Mouse (Mus musculus): Measurements from ENCODE around the gene Ncam1. TPM values are rescaled to one million over a fixed set of nuclear protein-coding genes. Genes with fewer than 3 reads are reported as not detected.

Gene Ncam1
- total RNA-seq, 2 experiments from 2014 or later: 10.9 to 12.0 TPM

DNA sequence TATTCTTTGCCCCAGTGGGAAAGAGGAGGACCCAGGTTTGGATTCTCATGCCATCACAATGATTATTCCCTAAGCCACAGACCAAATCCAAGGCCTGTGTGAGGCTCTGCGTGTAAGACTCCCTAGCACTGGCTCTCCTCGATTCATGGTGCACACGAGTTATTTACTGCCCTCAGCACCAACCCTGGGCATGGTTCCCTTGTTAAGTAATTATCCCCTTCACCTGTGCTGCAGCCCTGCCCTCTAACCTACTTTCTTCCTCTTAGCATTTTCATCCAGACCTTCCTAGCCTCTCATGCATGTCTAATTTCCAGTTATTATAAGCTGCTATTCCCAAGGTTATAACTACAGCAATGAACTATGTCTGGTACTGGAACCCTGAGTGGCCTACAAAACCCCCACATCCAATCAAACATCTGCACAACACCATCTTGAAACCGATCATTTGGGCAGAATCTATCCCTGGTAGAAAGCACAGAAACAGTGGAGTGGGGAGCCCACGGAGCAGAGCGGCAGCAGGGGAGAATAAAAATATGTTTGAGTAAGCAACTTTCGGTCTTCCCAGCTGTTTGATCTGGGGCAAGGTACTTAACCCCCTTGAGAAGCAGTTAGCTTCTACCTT lies 116.8 kb downstream of the Ncam1 start:
- ATAC-seq (ENCODE audit: poor library complexity, severe bottlenecking): no peak

DNA sequence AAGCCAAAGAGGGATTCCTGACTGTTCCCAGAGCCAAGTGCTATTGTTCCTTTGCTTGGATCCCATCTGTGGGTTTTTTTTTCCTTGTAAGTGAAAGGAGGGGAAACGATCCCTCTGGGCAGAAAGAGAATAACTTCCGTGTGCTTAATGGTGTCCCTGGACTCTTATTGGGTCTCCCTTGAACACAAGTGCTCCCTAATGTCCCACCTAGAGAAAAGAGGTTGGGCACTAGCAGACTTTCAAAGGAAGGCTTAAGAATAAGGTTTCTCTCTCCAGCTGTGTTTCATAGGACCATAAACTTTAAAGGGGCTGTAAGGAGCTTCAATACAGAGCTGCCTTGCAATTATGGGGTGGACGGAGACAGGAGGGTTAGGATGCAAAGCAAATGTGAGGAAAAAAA lies 119.5 kb downstream of the Ncam1 start:
- no peak for ATAC-seq (ENCODE audit: poor library complexity, severe bottlenecking)

DNA sequence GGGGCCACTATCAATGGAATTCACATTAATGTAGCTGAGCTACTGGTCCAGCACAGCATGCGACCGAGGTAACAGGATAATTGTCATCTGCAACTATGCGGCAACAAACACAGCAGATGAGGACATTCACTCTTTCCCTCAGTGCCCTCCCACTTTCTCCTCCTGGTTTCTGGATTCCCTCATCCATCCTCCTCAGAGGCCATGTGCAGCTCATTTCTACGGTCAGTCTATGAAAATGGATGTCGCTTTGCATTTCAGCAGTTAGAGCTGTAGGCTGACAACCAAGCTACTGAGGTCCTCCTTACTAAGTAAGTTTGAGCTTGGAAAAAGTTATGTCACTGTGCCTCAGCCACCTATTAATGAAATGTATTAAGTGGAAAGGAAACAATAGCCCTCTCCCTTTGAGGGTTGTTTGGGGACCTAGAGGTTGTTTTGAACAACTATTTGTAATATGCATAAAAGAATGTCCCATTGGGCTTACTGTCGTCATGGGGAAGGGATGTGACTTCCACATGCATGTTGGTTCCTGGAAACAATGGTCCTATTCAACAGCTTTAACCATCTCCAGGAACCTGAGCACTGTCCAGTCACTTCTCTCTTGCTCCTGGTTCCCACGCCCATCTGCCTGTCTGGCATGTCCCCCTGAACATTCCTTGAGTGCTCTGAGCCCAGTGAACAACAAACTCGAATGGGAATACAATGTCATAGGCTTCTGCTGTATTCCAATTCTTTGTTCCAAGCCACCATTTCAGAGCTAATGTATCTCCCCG lies 122.8 kb downstream of the Ncam1 start:
- ATAC-seq (ENCODE audit: poor library complexity, severe bottlenecking): no peak

DNA sequence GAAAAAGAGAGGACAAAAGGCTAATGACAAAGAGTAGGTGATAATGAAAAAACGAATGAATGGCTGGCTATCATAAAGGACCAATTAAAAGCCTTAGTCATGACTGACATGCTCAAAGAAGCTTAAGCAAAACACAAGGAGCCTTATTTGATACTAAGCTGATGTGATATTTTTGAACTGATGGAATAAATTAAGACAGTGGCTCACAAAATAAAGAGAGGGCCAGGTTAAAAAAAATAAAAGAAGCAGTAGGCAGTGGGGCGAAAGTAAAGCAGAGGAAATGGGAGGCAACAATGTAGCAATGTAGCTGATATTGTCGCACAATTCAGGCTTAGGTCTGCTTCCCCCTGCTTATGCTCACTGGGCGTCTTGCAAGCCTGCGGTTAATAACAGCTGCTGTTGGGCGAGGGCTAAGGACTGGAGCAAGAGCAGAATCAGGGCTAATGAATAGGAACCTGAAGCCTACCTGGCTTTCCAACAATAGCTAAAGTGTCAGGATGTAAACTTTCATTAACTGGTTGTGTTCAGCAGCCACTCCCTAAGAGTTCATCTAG lies 126.0 kb downstream of the Ncam1 start:
- ATAC-seq (ENCODE audit: poor library complexity, severe bottlenecking): peak; percentile 38; the same call in 1 of the 2 replicates

DNA sequence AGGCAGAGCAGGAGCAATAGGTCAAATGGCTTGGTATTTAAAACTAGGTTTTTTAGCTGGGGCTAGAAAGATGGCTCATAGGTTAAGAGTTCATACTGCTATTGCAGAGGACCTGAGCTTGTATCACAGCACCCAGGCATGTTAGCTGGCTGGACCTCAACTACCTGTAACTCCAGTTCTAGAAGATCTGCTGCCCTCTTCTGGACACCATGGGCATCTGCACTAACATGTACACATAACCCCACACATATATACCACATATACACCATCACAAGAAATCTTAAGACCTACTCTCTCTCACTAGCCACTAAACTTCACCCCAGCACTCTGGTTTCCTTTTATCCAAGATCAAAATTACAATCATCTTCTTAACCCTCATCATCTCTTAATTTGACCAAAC lies 131.7 kb downstream of the Ncam1 start:
- no peak for ATAC-seq (ENCODE audit: poor library complexity, severe bottlenecking)

DNA sequence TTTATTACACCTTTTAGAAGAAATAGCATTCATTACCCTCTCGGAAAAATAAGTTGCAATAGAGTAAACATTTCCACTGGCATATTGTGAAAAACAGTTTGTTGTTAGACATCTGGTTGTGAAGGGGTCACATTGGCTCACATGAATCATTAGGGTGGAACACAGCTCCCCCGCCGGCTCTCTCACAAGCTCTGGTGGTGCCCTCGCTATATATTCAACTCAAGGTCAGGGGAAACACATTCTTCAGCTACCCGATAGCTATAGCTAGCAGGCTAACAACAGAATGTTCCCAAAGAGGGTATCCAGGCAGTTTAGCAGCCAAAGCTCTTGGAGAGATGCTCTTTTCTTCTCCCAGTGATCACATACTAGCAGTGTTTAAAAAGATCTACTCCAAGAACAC lies 133.4 kb downstream of the Ncam1 start:
- no peak for ATAC-seq (ENCODE audit: poor library complexity, severe bottlenecking)

DNA sequence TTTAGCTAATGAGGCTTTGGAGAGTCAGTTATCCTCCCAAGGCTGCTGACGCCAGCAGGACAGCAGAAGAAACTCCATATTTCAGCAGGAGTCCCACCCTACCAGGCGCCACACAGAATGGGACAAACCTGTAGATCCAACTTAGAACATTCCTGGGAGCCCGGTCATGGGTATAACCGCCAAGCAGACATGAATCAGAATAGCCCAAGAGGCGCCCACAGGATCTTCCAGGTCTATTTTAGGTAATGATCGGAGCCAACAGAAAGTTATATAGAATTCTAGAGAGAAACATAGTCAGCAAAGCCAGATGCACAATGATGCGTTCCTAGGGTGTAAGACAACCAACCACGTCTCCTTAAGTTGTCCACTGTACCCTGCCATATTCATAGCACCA lies 134.8 kb downstream of the Ncam1 start:
- no peak for ATAC-seq (ENCODE audit: poor library complexity, severe bottlenecking)

DNA sequence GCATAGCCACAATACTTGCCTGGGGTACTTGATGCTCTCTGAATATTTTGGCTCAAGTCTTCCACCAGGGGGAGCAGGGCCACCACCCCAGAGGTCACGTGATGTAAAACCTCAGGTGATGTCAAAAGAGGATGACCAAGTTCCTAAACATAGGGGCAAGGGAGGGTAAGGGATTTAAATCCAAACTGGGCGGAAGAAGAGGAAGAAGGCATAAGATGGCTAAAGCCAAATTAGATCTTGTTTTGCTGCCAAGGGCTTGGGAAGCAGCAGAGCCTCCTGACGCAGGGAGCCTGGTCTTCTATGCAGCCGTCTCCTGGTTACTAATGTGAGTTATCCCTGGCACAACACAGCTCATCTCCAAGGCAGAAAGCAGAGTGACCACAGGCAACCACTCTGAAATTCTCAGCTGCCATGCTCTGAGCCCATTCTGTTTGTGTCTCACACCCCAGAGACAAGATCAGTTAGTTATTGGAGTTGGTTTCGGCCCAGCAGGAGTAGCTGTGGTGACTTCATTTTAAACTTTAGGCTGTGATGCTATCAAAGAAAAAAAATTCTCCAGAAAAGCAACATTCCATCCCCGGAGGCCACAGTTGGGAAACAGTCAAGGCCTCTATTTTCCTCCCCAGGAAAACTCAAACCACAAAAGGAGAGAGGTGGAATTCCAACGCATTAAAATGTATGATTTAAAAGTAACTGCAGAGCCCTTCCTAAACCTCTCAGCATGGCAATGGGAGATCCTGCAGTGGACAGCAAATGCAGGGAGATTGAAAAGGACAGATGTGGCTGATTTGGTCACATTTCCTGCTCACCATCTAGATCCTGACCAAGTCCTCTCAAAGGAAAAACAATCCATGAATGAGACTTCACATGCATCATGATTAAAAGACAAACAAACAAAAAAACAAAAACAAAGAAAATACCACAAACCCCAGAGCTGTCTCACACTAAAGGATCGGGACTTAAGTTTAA lies 135.5 kb downstream of the Ncam1 start:
- peak; percentile 64 for ATAC-seq (ENCODE audit: poor library complexity, severe bottlenecking)

DNA sequence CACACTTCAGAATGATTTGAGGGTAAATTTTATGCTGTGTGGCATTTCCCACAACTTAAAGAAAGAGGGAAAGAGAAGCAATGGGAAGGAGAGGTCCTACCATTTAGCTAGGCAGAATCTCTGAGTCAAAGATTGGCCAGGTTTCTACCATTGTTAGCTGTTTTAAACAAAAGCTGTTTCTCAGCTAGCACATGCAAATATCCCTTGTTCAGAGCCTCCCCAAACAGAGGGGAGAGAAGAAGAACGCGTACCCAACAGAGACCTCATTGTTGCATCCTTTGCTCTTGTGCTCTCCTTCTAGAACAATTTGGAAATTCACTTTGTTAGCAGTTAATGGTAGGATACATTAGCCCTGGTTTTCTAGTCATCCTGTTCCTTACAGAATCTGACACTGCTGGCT lies 137.2 kb downstream of the Ncam1 start:
- ATAC-seq (ENCODE audit: poor library complexity, severe bottlenecking): no peak

DNA sequence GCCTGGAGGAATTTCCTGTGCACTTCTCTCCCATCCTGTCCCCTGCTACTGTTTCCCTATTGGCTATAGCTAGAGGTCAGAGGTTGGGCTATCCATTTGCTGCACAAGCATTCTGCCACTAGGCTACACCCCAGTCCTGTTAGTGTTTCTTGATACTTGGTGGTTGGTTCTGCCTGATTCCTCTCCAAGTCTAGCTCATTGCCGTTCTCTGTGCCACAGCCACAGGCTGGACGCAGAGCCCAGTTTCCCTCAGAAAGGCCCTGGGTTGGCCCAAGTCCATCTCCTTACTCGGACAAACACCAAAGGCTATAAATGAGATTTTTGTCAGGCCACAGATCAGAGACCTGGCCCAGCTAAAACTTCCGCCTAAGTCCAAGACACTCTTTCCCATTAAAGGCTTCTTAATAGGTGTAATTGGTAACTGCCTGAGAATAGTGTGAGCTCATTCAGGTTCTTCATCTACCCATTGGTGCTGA lies 140.3 kb downstream of the Ncam1 start:
- ATAC-seq (ENCODE audit: poor library complexity, severe bottlenecking): no peak

DNA sequence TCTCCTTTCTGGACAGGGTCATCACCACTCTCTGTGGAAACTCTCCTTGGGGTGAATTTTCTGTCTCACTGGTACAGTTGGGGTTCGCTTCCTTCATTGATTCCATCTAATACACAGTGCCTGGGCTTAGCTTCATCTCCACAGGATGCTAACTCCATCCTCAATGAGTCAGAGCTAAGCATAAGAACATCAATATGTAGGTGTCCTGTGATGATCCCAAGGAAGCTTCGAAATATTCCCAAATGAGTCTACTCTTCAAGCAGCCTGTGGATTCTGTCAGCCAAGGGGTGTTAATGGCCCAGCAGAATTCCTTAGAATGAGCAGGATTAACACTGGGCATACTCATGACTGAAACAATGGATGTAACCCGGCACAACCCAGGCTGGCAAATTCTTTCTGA lies 144.3 kb downstream of the Ncam1 start:
- ATAC-seq (ENCODE audit: poor library complexity, severe bottlenecking): no peak

DNA sequence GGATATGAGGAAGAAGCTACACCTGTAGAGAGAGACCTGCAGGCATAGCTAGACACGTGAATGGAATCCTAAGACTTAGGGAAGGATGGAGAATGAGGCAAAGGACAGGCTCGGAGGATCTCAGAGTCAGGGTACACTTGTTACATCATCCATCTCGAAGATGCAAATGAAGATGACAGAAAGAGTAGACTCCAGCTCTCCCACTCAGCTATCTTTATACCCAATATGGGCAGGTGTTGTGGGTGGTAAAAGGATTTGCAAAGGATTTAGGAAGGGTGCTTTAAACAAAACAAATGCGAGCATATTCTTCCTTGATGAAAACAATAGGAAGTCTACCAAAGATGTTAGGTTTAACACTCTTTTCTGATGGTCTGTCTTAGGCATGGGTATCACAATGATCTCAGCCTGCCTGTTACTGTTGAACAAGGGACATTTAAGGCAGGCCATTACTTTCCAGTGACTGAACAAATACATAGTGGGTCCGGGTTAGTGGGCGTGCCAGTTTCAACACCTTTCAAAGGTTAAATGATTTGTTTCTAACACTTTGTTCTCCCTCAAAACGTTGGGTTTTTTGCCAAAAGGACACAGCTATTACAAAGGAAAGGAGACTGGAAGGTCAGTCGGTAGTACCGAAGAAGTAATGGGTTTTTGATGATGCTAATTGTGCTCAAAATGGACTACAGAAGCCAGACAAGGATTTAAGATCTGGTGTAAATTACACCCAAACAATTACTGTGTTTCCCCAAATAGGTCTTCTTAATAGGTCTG lies 145.1 kb downstream of the Ncam1 start:
- ATAC-seq (ENCODE audit: poor library complexity, severe bottlenecking): no peak

DNA sequence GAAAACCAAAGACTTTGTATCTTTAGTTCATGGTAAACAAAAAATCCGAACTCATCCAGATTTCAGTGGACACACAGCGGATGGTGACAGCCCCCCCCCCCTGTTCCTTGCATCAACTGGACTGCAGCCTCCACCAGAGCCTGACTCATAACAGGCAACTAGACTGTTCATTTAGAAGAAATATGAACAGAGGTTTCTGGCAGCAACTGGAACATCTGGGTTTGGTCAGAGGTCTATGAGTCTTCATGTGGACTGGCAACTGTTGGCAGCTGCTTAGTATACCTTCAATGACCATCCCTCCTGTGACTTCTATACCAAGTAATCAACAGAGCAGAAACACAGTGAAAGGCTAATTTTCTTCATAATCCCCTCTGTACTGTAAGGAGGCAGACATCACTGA lies 154.4 kb downstream of the Ncam1 start:
- no peak for ATAC-seq (ENCODE audit: poor library complexity, severe bottlenecking)

DNA sequence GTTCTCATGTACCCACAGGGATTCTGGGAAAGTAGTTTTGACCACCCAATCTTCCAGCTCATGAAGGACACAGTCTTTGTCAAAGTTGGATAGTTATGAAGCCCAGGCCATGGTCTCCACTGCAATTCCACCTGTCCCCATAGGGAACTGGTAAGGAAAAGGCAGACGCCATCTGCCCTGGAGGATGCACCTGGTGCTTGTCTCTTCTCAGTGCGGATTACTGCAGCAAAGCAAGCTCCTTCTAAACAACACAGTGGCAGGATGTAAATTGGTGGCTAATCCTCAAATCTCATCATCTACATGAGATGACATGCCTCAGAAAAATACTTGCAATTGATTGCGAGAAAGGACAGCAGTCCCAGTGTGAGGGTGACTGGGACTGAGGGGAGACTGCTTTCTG lies 158.0 kb downstream of the Ncam1 start:
- no peak for ATAC-seq (ENCODE audit: poor library complexity, severe bottlenecking)

DNA sequence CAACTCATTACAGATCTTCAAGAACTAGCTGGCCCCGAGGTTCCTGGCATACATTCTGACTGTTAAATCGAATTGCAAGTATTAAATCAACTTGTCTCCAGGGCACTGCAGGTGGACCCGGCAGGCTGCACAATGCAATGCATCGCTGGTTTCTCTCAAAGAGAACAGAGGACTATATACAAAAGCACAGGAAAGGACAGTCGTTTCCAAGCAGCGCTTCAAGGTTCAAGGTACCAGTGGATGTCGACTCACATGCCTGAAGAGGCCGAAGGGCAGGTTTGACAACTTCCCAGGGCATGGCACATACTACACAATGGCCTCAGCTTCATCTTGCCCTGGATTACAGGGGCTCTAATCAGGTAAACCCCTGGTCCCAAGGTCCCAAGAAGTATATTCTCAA lies 158.6 kb downstream of the Ncam1 start:
- no peak for ATAC-seq (ENCODE audit: poor library complexity, severe bottlenecking)

DNA sequence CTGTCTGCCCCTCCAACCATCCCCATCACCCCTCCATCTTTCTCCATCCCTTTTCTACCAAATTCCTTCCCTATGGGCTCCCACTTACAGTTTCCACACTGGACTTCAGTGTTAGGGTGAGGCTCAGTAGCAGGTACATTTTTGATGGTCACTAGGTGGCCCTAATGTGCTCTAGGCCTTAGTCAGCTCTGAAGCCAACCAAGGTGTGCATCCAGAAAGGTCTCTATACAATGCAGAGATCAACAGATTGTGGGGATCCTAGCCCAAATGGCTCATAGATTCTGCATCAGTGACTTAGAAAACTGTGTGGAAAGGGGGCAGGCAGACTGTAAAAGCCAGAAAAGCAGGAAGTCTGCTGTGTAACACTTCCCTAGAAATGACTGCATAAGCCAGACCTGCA lies 160.8 kb downstream of the Ncam1 start:
- no peak for ATAC-seq (ENCODE audit: poor library complexity, severe bottlenecking)

DNA sequence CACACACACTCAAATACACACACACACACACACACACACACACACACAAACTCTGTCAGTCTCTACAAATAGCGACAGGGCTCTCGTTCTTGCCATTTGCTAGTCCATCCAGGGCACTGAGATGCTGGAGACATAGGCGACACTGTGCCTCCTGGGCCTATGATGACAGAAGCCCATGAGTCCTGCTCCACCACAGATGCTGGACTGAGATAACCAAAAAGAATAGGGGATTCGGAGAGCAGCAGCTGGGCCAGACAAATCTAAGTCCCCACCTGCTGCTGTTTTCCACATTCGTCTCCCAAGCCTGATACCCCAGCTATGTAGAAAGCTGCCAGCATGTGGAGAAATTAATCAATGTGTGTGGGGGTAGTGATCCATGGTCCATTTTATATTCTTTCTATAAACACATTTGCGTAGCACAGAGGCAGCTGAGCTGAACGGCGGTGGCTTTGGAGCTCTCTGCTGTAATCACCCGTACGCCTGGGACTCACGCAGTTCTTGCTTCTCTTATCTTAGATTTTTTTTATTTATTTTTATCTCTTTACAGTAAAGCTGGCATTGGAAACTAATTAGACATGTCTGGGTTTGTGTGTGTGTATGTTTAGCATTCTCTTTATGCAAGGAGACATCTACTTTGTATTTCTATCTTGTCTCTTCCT lies 162.9 kb downstream of the Ncam1 start:
- ATAC-seq (ENCODE audit: poor library complexity, severe bottlenecking): no peak

DNA sequence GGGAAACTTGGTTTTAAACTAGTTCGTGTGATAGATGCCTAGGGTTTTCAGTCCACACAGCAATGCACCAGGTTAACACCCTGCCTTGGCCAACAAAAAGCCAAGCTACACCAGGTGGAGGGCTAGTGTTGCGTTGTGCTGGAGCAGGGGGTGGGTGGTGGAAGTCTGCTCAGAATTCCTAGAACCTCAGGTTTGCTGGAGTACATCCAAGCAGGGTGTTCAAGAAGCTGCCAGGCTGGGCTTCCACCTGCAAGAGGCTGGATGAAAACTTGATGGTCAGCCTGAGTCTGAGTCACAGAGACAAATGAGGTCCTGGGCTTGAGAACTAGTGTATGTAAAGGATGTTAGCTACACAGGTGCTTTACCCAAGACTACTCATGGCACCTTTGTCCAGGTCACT lies 166.1 kb downstream of the Ncam1 start:
- ATAC-seq (ENCODE audit: poor library complexity, severe bottlenecking): no peak

DNA sequence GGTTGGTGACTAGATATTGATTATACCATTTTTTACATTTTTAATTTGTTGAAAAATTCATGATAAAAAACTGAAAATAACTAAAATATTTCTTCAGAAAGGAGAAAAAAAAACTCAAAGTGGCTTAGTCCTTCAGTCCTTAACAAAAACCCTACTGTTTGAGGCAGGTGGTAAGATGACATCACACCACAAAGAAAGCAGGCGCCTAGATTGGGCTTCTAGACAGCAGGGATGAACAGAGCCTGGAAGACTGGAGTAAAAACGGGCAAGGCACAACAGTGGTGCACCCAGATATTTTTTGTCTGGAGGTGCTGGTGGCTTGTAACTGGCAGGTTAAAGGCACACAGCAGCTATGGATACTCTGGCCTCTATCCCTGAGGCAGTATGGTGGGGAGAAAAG lies 168.4 kb downstream of the Ncam1 start:
- no peak for ATAC-seq (ENCODE audit: poor library complexity, severe bottlenecking)

DNA sequence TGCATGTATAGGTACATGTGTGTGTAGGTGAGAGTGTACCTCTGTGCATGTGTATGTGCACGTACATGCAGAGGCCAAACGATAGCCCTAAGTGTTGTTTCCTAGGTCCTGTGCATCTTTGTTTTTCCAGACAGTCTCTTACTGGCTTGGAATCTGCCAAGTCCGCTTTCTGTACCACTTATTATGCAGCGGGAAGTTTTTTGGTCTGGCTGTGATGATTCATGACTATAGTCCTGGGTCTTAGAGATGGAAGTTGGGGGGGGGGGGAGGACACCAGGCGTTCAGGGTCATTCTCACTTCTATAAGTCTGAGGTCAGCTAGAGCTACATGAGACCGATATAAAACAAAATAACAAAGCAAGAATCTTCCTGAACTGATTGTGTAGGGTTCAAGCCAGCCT lies 173.8 kb downstream of the Ncam1 start:
- ATAC-seq (ENCODE audit: poor library complexity, severe bottlenecking): no peak

All from megakaryocyte, adult 5-6 weeks (primary cell).